Mouse (Mus musculus): ENCODE results near the gene Pde4c.

DNA sequence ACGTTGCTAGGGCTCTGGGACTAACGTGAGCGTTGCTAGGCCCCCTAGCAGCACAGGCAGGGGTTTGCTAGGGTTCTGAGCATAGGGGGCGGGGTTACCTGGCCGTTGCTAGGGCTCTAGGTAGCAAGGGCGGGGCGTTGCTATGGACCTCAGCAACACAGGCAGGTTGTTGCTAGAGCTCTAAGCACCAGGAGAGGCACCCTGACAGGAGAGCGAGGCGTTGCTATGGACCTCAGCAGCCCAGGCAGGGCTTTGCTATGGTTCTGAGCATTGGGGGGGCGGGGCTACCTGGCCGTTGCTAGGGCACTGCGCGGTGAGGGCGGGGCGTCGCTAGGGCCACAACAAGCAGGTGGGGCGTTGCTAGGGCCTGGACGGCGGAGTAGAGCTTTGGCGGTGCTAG, 69.2 kb downstream of the Pde4c start:
- TF ChIP-seq MYC (IDR thresholded peaks at IDR 0.05; ENCODE audit: low read depth, low read length) (no peak), CTCF (IDR thresholded peaks at IDR 0.05 in 2 of 3, conservative IDR thresholded peaks at IDR 0.05 in 1 of 3; ENCODE audit: control insufficient read depth in 1 of 3, insufficient read depth in 1 of 3, low read depth in 2 of 3, low read length in 3 of 3, poor library complexity in 1 of 3, severe bottlenecking in 1 of 3) (no peak), TAL1 (IDR thresholded peaks at IDR 0.05; ENCODE audit: low read length) (no peak), ZC3H11A (IDR thresholded peaks at IDR 0.05; ENCODE audit: low read depth, low read length) (no peak), SMC3 (IDR thresholded peaks at IDR 0.05; ENCODE audit: low read depth, low read length) (no peak), POLR2A (IDR thresholded peaks at IDR 0.05; ENCODE audit: control insufficient read depth in 1 of 2, insufficient read depth in 1 of 2, low read depth in 1 of 2, low read length in 2 of 2, poor library complexity in 1 of 2) (no peak), USF1 (IDR thresholded peaks at IDR 0.05; ENCODE audit: low read depth, low read length) (no peak), GATA1 (IDR thresholded peaks at IDR 0.05; ENCODE audit: low read depth, low read length) (no peak)
